Mouse (Mus musculus) embryonic facial prominence, embryonic 10.5 days (tissue): Measurements from ENCODE around the gene Prkg1. TPM values are rescaled to one million over a fixed set of nuclear protein-coding genes. Genes with fewer than 3 reads are reported as not detected.
A peak's percentile ranks its signal among the peaks of the same experiment; 100 is the strongest.

Source experiments
- DNase-seq: peaks from one replicate; pipeline ENCODE4 v3.0.0-alpha.2; 2017; ENCODE audit warnings: low spot score
- H3K27ac ChIP-seq: fragments of 300-500 bp; sonication (generic); replicated peaks from 2 replicates; pipeline ENCODE4 v1.5.1; 2016; ENCODE audit warnings: mild to moderate bottlenecking
- H3K27me3 ChIP-seq: fragments of 300-500 bp; sonication (generic); replicated peaks from 2 replicates; pipeline ENCODE4 v1.6.1; 2016; ENCODE audit warnings: low read depth, mild to moderate bottlenecking; ENCODE audit not compliant: poor library complexity, severe bottlenecking
- H3K36me3 ChIP-seq: fragments of 300-500 bp; sonication (generic); replicated peaks from 2 replicates; pipeline ENCODE4 v1.6.1; 2016; ENCODE audit warnings: mild to moderate bottlenecking, moderate library complexity
- H3K4me1 ChIP-seq: fragments of 300-500 bp; sonication (generic); 2 replicates; pipeline ENCODE4 v1.6.1; 2016
- H3K4me3 ChIP-seq: fragments of 300-500 bp; sonication (generic); 2 replicates; pipeline ENCODE4 v1.5.1; 2016; ENCODE audit warnings: mild to moderate bottlenecking, moderate library complexity
- H3K9me3 ChIP-seq: fragments of 300-500 bp; sonication (generic); 2 replicates; pipeline ENCODE4 v1.6.1; 2016; ENCODE audit warnings: mild to moderate bottlenecking
- WGBS: fragments of 180-500 bp; shearing (Covaris S2); methylation state at CpG from one replicate; pipeline ENCODE4 v1.1.7; 2016; 5-methylcytosine and 5-hydroxymethylcytosine counted together
- polyA plus RNA-seq: library from polyadenylated mRNA; unstranded; fragments of >200 nt; fragmentation: Nextera tagmentation; extraction: Ambion mirVana; gene quantifications from 2 replicates; pipeline ENCODE4 v1.2.1, GENCODE M21; 2016

The Prkg1 gene
- polyA plus RNA-seq, 1 experiment from 2014 or later: 6.2 TPM

GRCm38 (mm10) chr19:30780803-30781202 lies 984.0 kb downstream of the Prkg1 start:
- 80% methylated on average over 2 of the region's 2 CpGs for WGBS
- no peaks in the 10 kb centered on the region for H3K4me1 ChIP-seq

GRCm38 (mm10) chr19:30768316-30768715 lies 996.5 kb downstream of the Prkg1 start:
- H3K36me3 ChIP-seq: no peaks in the 10 kb centered on the region

More at GRCm38 (mm10) chr19:30780803-30781202, 984.0 kb downstream of the Prkg1 start:
- Histone ChIP-seq H3K9me3 (no peaks in the 10 kb centered on the region), H3K27me3 (no peaks in the 10 kb centered on the region), H3K27ac (no peak overlapping the region), H3K4me3 (no peak overlapping the region), H3K36me3 (no peaks in the 10 kb centered on the region)
- no peak for DNase-seq

GRCm38 (mm10) chr19:30744426-30744825 lies 1020.4 kb downstream of the Prkg1 start:
- no peaks in the 10 kb centered on the region for H3K9me3 ChIP-seq
- H3K4me3 ChIP-seq: no peak overlapping the region
- H3K36me3 ChIP-seq: no peaks in the 10 kb centered on the region
- H3K4me1 ChIP-seq: no peaks in the 10 kb centered on the region
- no peaks in the 10 kb centered on the region for H3K27me3 ChIP-seq
- no peak for DNase-seq
- H3K27ac ChIP-seq: no peak overlapping the region

More at GRCm38 (mm10) chr19:30768316-30768715, 996.5 kb downstream of the Prkg1 start:
- H3K9me3 ChIP-seq: no peaks in the 10 kb centered on the region
- 40% methylated on average over 1 of the region's 1 CpGs for WGBS
- DNase-seq: no peak
- H3K4me1 ChIP-seq: no peaks in the 10 kb centered on the region
- H3K27me3 ChIP-seq: no peaks in the 10 kb centered on the region
- H3K4me3 ChIP-seq: no peak overlapping the region
- no peak overlapping the region for H3K27ac ChIP-seq

GRCm38 (mm10) chr19:30699130-30699529 lies 1065.7 kb downstream of the Prkg1 start:
- WGBS: 92% methylated on average over 5 of the region's 5 CpGs

GRCm38 (mm10) chr19:30691258-30691657 lies 1073.6 kb downstream of the Prkg1 start:
- over 99% methylated on average over 2 of the region's 2 CpGs for WGBS
- no peak for DNase-seq
- no peaks in the 10 kb centered on the region for H3K27me3 ChIP-seq
- H3K9me3 ChIP-seq: no peaks in the 10 kb centered on the region
- no peak overlapping the region for H3K27ac ChIP-seq
- H3K4me1 ChIP-seq: no peaks in the 10 kb centered on the region
- H3K36me3 ChIP-seq: no peaks in the 10 kb centered on the region
- no peak overlapping the region for H3K4me3 ChIP-seq

More at GRCm38 (mm10) chr19:30699130-30699529, 1065.7 kb downstream of the Prkg1 start:
- DNase-seq: no peak
- no peaks in the 10 kb centered on the region for H3K9me3 ChIP-seq
- no peaks in the 10 kb centered on the region for H3K36me3 ChIP-seq
- no peaks in the 10 kb centered on the region for H3K27me3 ChIP-seq
- H3K4me1 ChIP-seq: no peaks in the 10 kb centered on the region
- H3K27ac ChIP-seq: no peak overlapping the region
- no peak overlapping the region for H3K4me3 ChIP-seq

- Histone ChIP-seq H3K4me1 (no peaks in the 10 kb centered on the region), H3K4me3 (no peak overlapping the region), H3K27ac (no peak overlapping the region), H3K27me3 (no peaks in the 10 kb centered on the region), H3K36me3 (no peaks in the 10 kb centered on the region), H3K9me3 (no peaks in the 10 kb centered on the region)
- 83% methylated on average over 6 of the region's 6 CpGs for WGBS
- no peak for DNase-seq
Observed at GRCm38 (mm10) chr19:30690691-30691090, 1074.1 kb downstream of the Prkg1 start.

- no peak for DNase-seq
- no peaks in the 10 kb centered on the region for H3K36me3 ChIP-seq
- no peaks in the 10 kb centered on the region for H3K27me3 ChIP-seq
- H3K4me3 ChIP-seq: no peak overlapping the region
- H3K27ac ChIP-seq: no peak overlapping the region
- no peaks in the 10 kb centered on the region for H3K9me3 ChIP-seq
- WGBS: 91% methylated on average over 6 of the region's 6 CpGs
- H3K4me1 ChIP-seq: no peaks in the 10 kb centered on the region
Observed at GRCm38 (mm10) chr19:30687942-30688341, 1076.9 kb downstream of the Prkg1 start.

- no peaks in the 10 kb centered on the region for H3K27me3 ChIP-seq
- no peak for DNase-seq
- H3K4me3 ChIP-seq: no peak overlapping the region
- 74% methylated on average over 8 of the region's 8 CpGs for WGBS
- no peaks in the 10 kb centered on the region for H3K4me1 ChIP-seq
- H3K36me3 ChIP-seq: no peaks in the 10 kb centered on the region
- H3K27ac ChIP-seq: no peak overlapping the region
- H3K9me3 ChIP-seq: no peaks in the 10 kb centered on the region
Observed at GRCm38 (mm10) chr19:30676308-30676707, 1088.5 kb downstream of the Prkg1 start.

- H3K4me1 ChIP-seq: no peaks in the 10 kb centered on the region
- H3K27ac ChIP-seq: no peak overlapping the region
- DNase-seq: peak; percentile 61
- no peaks in the 10 kb centered on the region; the same call in 1 of the 2 replicates for H3K27me3 ChIP-seq
- no peaks in the 10 kb centered on the region for H3K9me3 ChIP-seq
- H3K36me3 ChIP-seq: no peaks in the 10 kb centered on the region
- no peak overlapping the region for H3K4me3 ChIP-seq
- WGBS: 8% methylated on average over 8 of the region's 8 CpGs
Observed at GRCm38 (mm10) chr19:30664269-30664668, 1100.6 kb downstream of the Prkg1 start.

GRCm38 (mm10) chr19:30642629-30643170 lies 1122.1 kb downstream of the Prkg1 start:
- DNase-seq: no peak
- WGBS: 58% methylated on average over 5 of the region's 5 CpGs
- Histone ChIP-seq H3K4me1 (peaks cover 7% of the 10 kb centered on the region), H3K36me3 (no peaks in the 10 kb centered on the region), H3K9me3 (no peaks in the 10 kb centered on the region), H3K4me3 (no peak overlapping the region), H3K27me3 (no peaks in the 10 kb centered on the region), H3K27ac (no peak overlapping the region)

GRCm38 (mm10) chr19:30637471-30637870 lies 1127.4 kb downstream of the Prkg1 start:
- H3K4me3 ChIP-seq: no peak overlapping the region
- H3K36me3 ChIP-seq: no peaks in the 10 kb centered on the region
- H3K27ac ChIP-seq: no peak overlapping the region
- no peaks in the 10 kb centered on the region for H3K4me1 ChIP-seq
- WGBS: 86% methylated on average over 8 of the region's 8 CpGs
- H3K27me3 ChIP-seq: no peaks in the 10 kb centered on the region
- H3K9me3 ChIP-seq: no peaks in the 10 kb centered on the region
- DNase-seq: no peak

GRCm38 (mm10) chr19:30631051-30631450 lies 1133.8 kb downstream of the Prkg1 start:
- H3K27ac ChIP-seq: no peak overlapping the region
- 24% methylated on average over 3 of the region's 3 CpGs for WGBS
- H3K36me3 ChIP-seq: no peaks in the 10 kb centered on the region
- H3K27me3 ChIP-seq: no peaks in the 10 kb centered on the region
- no peak for DNase-seq
- peaks cover 1% of the 10 kb centered on the region for H3K4me1 ChIP-seq
- no peak overlapping the region for H3K4me3 ChIP-seq
- no peaks in the 10 kb centered on the region for H3K9me3 ChIP-seq

GRCm38 (mm10) chr19:30626036-30626435 lies 1138.8 kb downstream of the Prkg1 start:
- Histone ChIP-seq H3K9me3 (no peaks in the 10 kb centered on the region), H3K4me3 (no peak overlapping the region), H3K27ac (no peak overlapping the region), H3K4me1 (peaks cover 19% of the 10 kb centered on the region), H3K27me3 (no peaks in the 10 kb centered on the region), H3K36me3 (no peaks in the 10 kb centered on the region)
- WGBS: 15% methylated on average over 7 of the region's 7 CpGs
- peak; percentile 35 for DNase-seq
